Comparison of ENCODE assay signal across 8 mouse cellular contexts in the genomic region with DNA sequence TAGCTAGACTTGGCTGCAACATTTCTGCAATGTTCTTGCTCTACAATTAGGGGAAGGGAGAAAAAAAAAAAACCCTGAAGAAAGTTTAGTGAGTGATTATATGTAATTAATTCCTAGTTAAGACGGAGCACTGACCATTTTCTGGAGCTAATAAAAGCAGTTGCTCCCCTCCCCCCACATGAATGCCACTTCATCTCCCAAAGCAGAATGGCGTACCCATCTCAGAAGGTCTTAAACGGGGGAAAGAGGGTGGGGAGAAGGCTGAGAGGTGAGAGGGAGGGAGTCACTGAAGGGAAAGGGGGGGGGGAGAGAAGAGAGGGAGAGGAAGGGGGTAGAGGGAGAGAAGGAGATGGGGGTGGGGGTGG. TPM values are rescaled to one million over a fixed set of nuclear protein-coding genes. Genes with fewer than 3 reads are reported as not detected.
A peak's percentile ranks its signal among the peaks of the same experiment; 100 is the strongest.
DNase-seq lines count a peak whose midpoint lies in the region; ATAC-seq lines count a peak whose summit lies in the region.

No protein-coding gene starts in this region.

- H3K9ac ChIP-seq in heart, embryonic 16.5 days (ENCODE audit: low read length), result peak overlapping the region; percentile 73; the same call in 1 of the 2 replicates
- H3K9ac ChIP-seq in hindbrain, embryonic 14.5 days, result peak overlapping the region; percentile 73
- H3K9ac ChIP-seq in midbrain, embryonic 13.5 days (replicated peaks), result peak overlapping the region; percentile 79

- H3K4me2 ChIP-seq in heart, embryonic 16.5 days (ENCODE audit: low read depth, low read length), result peak overlapping the region; percentile 87
- H3K4me2 ChIP-seq in hindbrain, embryonic 14.5 days (replicated peaks), result peak overlapping the region; percentile 84
- H3K4me2 ChIP-seq in midbrain, embryonic 13.5 days (replicated peaks), result peak overlapping the region; percentile 83

- 23% methylated on average over 3 of the region's 3 CpGs for WGBS in heart, embryonic 16.5 days
- WGBS in hindbrain, embryonic 14.5 days, result 4% methylated on average over 3 of the region's 3 CpGs
- WGBS in midbrain, embryonic 13.5 days, result 6% methylated on average over 3 of the region's 3 CpGs

- H3K36me3 ChIP-seq in heart, embryonic 16.5 days (ENCODE audit: control insufficient read depth, insufficient read depth), result 0 out of 2 replicates have a peak, but pooled peaks cover 3% of the 10 kb centered on the region
- peaks cover 6% of the 10 kb centered on the region; the same call in 1 of the 2 replicates for H3K36me3 ChIP-seq in hindbrain, embryonic 14.5 days (replicated peaks; ENCODE audit: control insufficient read depth, insufficient read depth)
- H3K36me3 ChIP-seq in midbrain, embryonic 13.5 days, result no peaks in the 10 kb centered on the region

- H3K27me3 ChIP-seq in heart, embryonic 16.5 days (ENCODE audit: control insufficient read depth, insufficient read depth, low read length), result no peaks in the 10 kb centered on the region
- no peaks in the 10 kb centered on the region for H3K27me3 ChIP-seq in hindbrain, embryonic 14.5 days (ENCODE audit: control insufficient read depth, insufficient read depth, low read length)
- no peaks in the 10 kb centered on the region for H3K27me3 ChIP-seq in midbrain, embryonic 13.5 days

- intact Hi-C loops in heart, postnatal 36 days (cut with DNase I), result no loop called here

- no peak for DNase-seq in heart, postnatal 36 days
- DNase-seq in hindbrain, embryonic 14.5 days (ENCODE audit: low spot score), result no peak
- no peak for DNase-seq in urinary bladder, postnatal 10 days (ENCODE audit: low spot score)
- no peak for DNase-seq in thymus, postnatal 25 days
- DNase-seq in lung, postnatal 4 days, result no peak

- no peak overlapping the region; the same call in 1 of the 2 replicates for H3K4me3 ChIP-seq in heart, embryonic 16.5 days (ENCODE audit: low read length)
- H3K4me3 ChIP-seq in brown adipose tissue, adult 24 weeks (ENCODE audit: insufficient read depth, low read depth, low read length), result no peak overlapping the region
- H3K4me3 ChIP-seq in hindbrain, embryonic 14.5 days (replicated peaks; ENCODE audit: low read length), result no peak overlapping the region; the same call in 1 of the 2 replicates
- H3K4me3 ChIP-seq in midbrain, embryonic 13.5 days (replicated peaks), result peak overlapping the region; percentile 44

- H3K9me3 ChIP-seq in heart, embryonic 16.5 days (replicated peaks; ENCODE audit: control insufficient read depth, low read length), result no peaks in the 10 kb centered on the region
- H3K9me3 ChIP-seq in hindbrain, embryonic 14.5 days (ENCODE audit: control insufficient read depth, low read length), result no peaks in the 10 kb centered on the region
- H3K9me3 ChIP-seq in midbrain, embryonic 13.5 days, result no peaks in the 10 kb centered on the region

- no peak for ATAC-seq in heart, embryonic 16.5 days (replicated peaks; ENCODE audit: extremely low read depth, insufficient read depth, low FRiP score)
- ATAC-seq in hindbrain, embryonic 14.5 days (ENCODE audit: low FRiP score), result no peak
- ATAC-seq in midbrain, embryonic 13.5 days, result no peak

- H3K27ac ChIP-seq in heart, embryonic 16.5 days (ENCODE audit: low read length), result peak overlapping the region; percentile 100
- 0 out of 2 replicates have a peak overlapping the region, but pooled peaks have one; percentile 44 for H3K27ac ChIP-seq in brown adipose tissue, adult 24 weeks (replicated peaks; ENCODE audit: low read depth, low read length)
- peak overlapping the region; percentile 100 for H3K27ac ChIP-seq in hindbrain, embryonic 14.5 days
- peak overlapping the region; percentile 100 for H3K27ac ChIP-seq in midbrain, embryonic 13.5 days

- peaks cover 93% of the 10 kb centered on the region for H3K4me1 ChIP-seq in heart, embryonic 16.5 days (ENCODE audit: control insufficient read depth, insufficient read depth, low read length)
- peaks cover 59% of the 10 kb centered on the region for H3K4me1 ChIP-seq in brown adipose tissue, adult 24 weeks (ENCODE audit: control insufficient read depth, insufficient read depth, insufficient read length, low read length)
- peaks cover 98% of the 10 kb centered on the region for H3K4me1 ChIP-seq in hindbrain, embryonic 14.5 days (replicated peaks; ENCODE audit: control insufficient read depth, insufficient read depth, low read length)
- peaks cover 97% of the 10 kb centered on the region for H3K4me1 ChIP-seq in midbrain, embryonic 13.5 days (replicated peaks)

RNA-seq across cellular contexts. Expression of a gene that starts 17.6 kb away (rescaled TPM):
- polyA plus RNA-seq in heart, embryonic 16.5 days (2015; fragmentation: Nextera tagmentation; extraction: Ambion mirVana), result 36.0 and 40.2 TPM in 2 replicates
- 10 to 100 TPM; 46.5 to 48.0 TPM for total RNA-seq in heart, postnatal 36 days (2021)
- 6.7 and 17.9 TPM in 2 replicates for polyA plus RNA-seq in brown adipose tissue, adult 24 weeks (2012; ENCODE audit: insufficient read depth, insufficient read length, missing spikeins)
- polyA plus RNA-seq in hindbrain, embryonic 14.5 days (2014; fragmentation: Nextera tagmentation; extraction: Ambion mirVana), result 55.4 and 63.4 TPM in 2 replicates
- polyA plus RNA-seq in midbrain, embryonic 13.5 days (2015; fragmentation: Nextera tagmentation; extraction: Ambion mirVana), result 85.4 and 86.8 TPM in 2 replicates

Comparison
In these comparisons a context has a peak if more than half of its experiments do, and no peak if none do; other contexts are left out.
1. H3K27ac ChIP-seq: peak in every context shown above with its lines; median percentile 100 in heart, embryonic 16.5 days; 100 in hindbrain, embryonic 14.5 days; 100 in midbrain, embryonic 13.5 days; 44 in brown adipose tissue, adult 24 weeks.